Mouse (Mus musculus) spleen, postnatal 10 days (tissue): ENCODE results near the gene Dgkh.

Experiments
- DNase-seq, 2 experiments: peaks; one replicate each; pipeline ENCODE4 v3.0.0; 2021 to 2022; ENCODE audit warnings: low spot score in 2 of 2

The Dgkh gene

GRCm38 (mm10) chr14:78722031-78722430, 10.5 kb downstream of the Dgkh start:
- no peak for DNase-seq

GRCm38 (mm10) chr14:78716035-78716434, 16.5 kb downstream of the Dgkh start:
- DNase-seq: no peak

GRCm38 (mm10) chr14:78712565-78713148, 19.9 kb downstream of the Dgkh start:
- no peak for DNase-seq

- DNase-seq: no peak
These were observed 21.9 kb downstream of the Dgkh start for GRCm38 (mm10) chr14:78710647-78711046.

- DNase-seq: no peak
These were observed 27.0 kb downstream of the Dgkh start for GRCm38 (mm10) chr14:78705616-78706015.

GRCm38 (mm10) chr14:78703989-78704388, 28.6 kb downstream of the Dgkh start:
- no peak for DNase-seq

- no peak for DNase-seq
These were observed 29.2 kb downstream of the Dgkh start for GRCm38 (mm10) chr14:78703361-78703760.

GRCm38 (mm10) chr14:78702048-78702447, 30.5 kb downstream of the Dgkh start:
- no peak for DNase-seq

- no peak for DNase-seq
These were observed 31.1 kb downstream of the Dgkh start for GRCm38 (mm10) chr14:78701501-78701900.

GRCm38 (mm10) chr14:78701087-78701486, 31.5 kb downstream of the Dgkh start:
- DNase-seq: no peak

GRCm38 (mm10) chr14:78699634-78700033, 32.9 kb downstream of the Dgkh start:
- no peak for DNase-seq

- DNase-seq: no peak
These were observed 33.4 kb downstream of the Dgkh start for GRCm38 (mm10) chr14:78699196-78699595.

GRCm38 (mm10) chr14:78694121-78694520, 38.5 kb downstream of the Dgkh start:
- DNase-seq: no peak

- DNase-seq: no peak
These were observed 40.0 kb downstream of the Dgkh start for GRCm38 (mm10) chr14:78692602-78693001.

- DNase-seq: no peak
These were observed 40.6 kb downstream of the Dgkh start for GRCm38 (mm10) chr14:78691926-78692487.

GRCm38 (mm10) chr14:78690883-78691282, 41.7 kb downstream of the Dgkh start:
- DNase-seq: no peak

- DNase-seq: no peak
These were observed 42.2 kb downstream of the Dgkh start for GRCm38 (mm10) chr14:78690387-78690786.

GRCm38 (mm10) chr14:78689950-78690349, 42.6 kb downstream of the Dgkh start:
- no peak for DNase-seq

GRCm38 (mm10) chr14:78687716-78688115, 44.9 kb downstream of the Dgkh start:
- no peak for DNase-seq

- no peak for DNase-seq
These were observed 45.9 kb downstream of the Dgkh start for GRCm38 (mm10) chr14:78686701-78687100.

- no peak for DNase-seq
These were observed 48.4 kb downstream of the Dgkh start for GRCm38 (mm10) chr14:78684171-78684570.

GRCm38 (mm10) chr14:78678981-78679380, 53.6 kb downstream of the Dgkh start:
- no peak for DNase-seq

- no peak for DNase-seq
These were observed 54.6 kb downstream of the Dgkh start for GRCm38 (mm10) chr14:78677852-78678588.
